Comparison of ENCODE assay signal across 18 mouse cellular contexts in genomic region chr17:62997691-62998090, GRCm38 (mm10).
A peak's percentile ranks its signal among the peaks of the same experiment; 100 is the strongest.
DNase-seq lines count a peak whose midpoint lies in the region; ATAC-seq lines count a peak whose summit lies in the region.
"Had no signal": no experiment of that assay in that cellular context is flagged by ENCODE, and none has a peak within 500 bp of the region (broad histone marks: within the 10 kb centered on the region; RNA-seq: fewer than 3 reads in every experiment).

No protein-coding gene starts in this region.

- H3K4me1 ChIP-seq in midbrain, embryonic 11.5 days (ENCODE audit: control insufficient read depth, insufficient read depth, low read length): no peaks in the 10 kb centered on the region
- H3K4me1 ChIP-seq: liver, embryonic 13.5 days; midbrain, embryonic 12.5 days; stomach, embryonic 15.5 days had no signal

- no peaks in the 10 kb centered on the region for H3K9me3 ChIP-seq in midbrain, embryonic 11.5 days (ENCODE audit: control insufficient read depth, low read length)
- H3K9me3 ChIP-seq: embryonic facial prominence, embryonic 13.5 days; forebrain, embryonic 12.5 days; liver, embryonic 13.5 days; midbrain, embryonic 12.5 days; stomach, embryonic 15.5 days had no signal

- no peaks in the 10 kb centered on the region for H3K27me3 ChIP-seq in midbrain, embryonic 11.5 days (ENCODE audit: control insufficient read depth, insufficient read depth, low read length)
- H3K27me3 ChIP-seq: embryonic facial prominence, embryonic 13.5 days; forebrain, embryonic 12.5 days; liver, embryonic 13.5 days; stomach, embryonic 15.5 days had no signal

- ATAC-seq in megakaryocyte, adult 5-6 weeks (ENCODE audit: poor library complexity, severe bottlenecking): peak; percentile 26; the same call in 1 of the 2 replicates
- ATAC-seq in midbrain, embryonic 11.5 days (ENCODE audit: low FRiP score): no peak

- H3K9ac ChIP-seq in midbrain, embryonic 11.5 days (ENCODE audit: low read length): no peak overlapping the region
- H3K9ac ChIP-seq: embryonic facial prominence, embryonic 13.5 days; forebrain, embryonic 12.5 days; liver, embryonic 13.5 days; midbrain, embryonic 12.5 days; stomach, embryonic 15.5 days had no signal

- 91% methylated on average over 5 of the region's 5 CpGs for WGBS in midbrain, embryonic 11.5 days

- intact Hi-C loops in left cerebral cortex, postnatal 4 days (cut with DNase I): no loop called here
- intact Hi-C loops in left cerebral cortex, postnatal 36 days (cut with DNase I): no loop called here

- peak; percentile 59 to 70 for DNase-seq in cerebellum, postnatal 14 days
- DNase-seq in cerebellum, postnatal 36 days: no peak
- DNase-seq in left cerebral cortex, postnatal 4 days: peak; percentile 85
- DNase-seq in left cerebral cortex, postnatal 36 days (ENCODE audit: low spot score in 2 of 2): no peak
- peak; percentile 68 for DNase-seq in adrenal gland, postnatal 25 days
- DNase-seq in midbrain, embryonic 11.5 days (ENCODE audit: low spot score, missing footprints): no peak
- no peak for DNase-seq in kidney, adult 8-10 months
- DNase-seq: cerebellum, adult 9-11 months; heart, adult 2 months; heart, postnatal 10 days; liver, embryonic 13.5 days; lung, postnatal 10 days; thymus, postnatal 4 days had no signal

- H3K27ac ChIP-seq in midbrain, embryonic 11.5 days (ENCODE audit: low read depth, low read length): no peak overlapping the region
- H3K27ac ChIP-seq: embryonic facial prominence, embryonic 13.5 days; forebrain, embryonic 12.5 days; heart, adult 2 months; liver, embryonic 13.5 days; midbrain, embryonic 12.5 days; stomach, embryonic 15.5 days had no signal

- H3K4me3 ChIP-seq in midbrain, embryonic 11.5 days (ENCODE audit: low read depth, low read length): no peak overlapping the region
- H3K4me3 ChIP-seq: embryonic facial prominence, embryonic 13.5 days; forebrain, embryonic 12.5 days; heart, adult 2 months; liver, embryonic 13.5 days; midbrain, embryonic 12.5 days; stomach, embryonic 15.5 days had no signal

- no peak overlapping the region for H3K4me2 ChIP-seq in midbrain, embryonic 11.5 days
- H3K4me2 ChIP-seq: embryonic facial prominence, embryonic 13.5 days; forebrain, embryonic 12.5 days; liver, embryonic 13.5 days; midbrain, embryonic 12.5 days; stomach, embryonic 15.5 days had no signal

- no peaks in the 10 kb centered on the region for H3K36me3 ChIP-seq in midbrain, embryonic 11.5 days (ENCODE audit: control insufficient read depth, insufficient read depth, low read length)
- H3K36me3 ChIP-seq: embryonic facial prominence, embryonic 13.5 days; forebrain, embryonic 12.5 days; liver, embryonic 13.5 days; midbrain, embryonic 12.5 days; stomach, embryonic 15.5 days had no signal

Comparison
In these comparisons a context has a peak if more than half of its experiments do, and no peak if none do; other contexts are left out.
1. DNase-seq: peak in cerebellum, postnatal 14 days (2 of 2), left cerebral cortex, postnatal 4 days (single experiment) and adrenal gland, postnatal 25 days (single experiment); none in cerebellum, postnatal 36 days (0 of 2), left cerebral cortex, postnatal 36 days (0 of 2), midbrain, embryonic 11.5 days (single experiment) and kidney, adult 8-10 months (0 of 2).